Mouse (Mus musculus): Measurements from ENCODE around the gene Hhipl1. TPM values are rescaled to one million over a fixed set of nuclear protein-coding genes. Genes with fewer than 3 reads are reported as not detected.

Gene Hhipl1
- polyA plus RNA-seq, 1 experiment = not detected

GRCm38 (mm10) chr12:108275920-108276822 is 29.9 kb upstream of the Hhipl1 start:
- no peak for TF ChIP-seq TAL1 (IDR thresholded peaks at IDR 0.05; ENCODE audit: low read length)
- TF ChIP-seq GATA1 (IDR thresholded peaks at IDR 0.05; ENCODE audit: low read length) = peak; percentile 94
- Histone ChIP-seq H3K4me1 (ENCODE audit: control insufficient read depth) (peaks cover 45% of the 10 kb centered on the region), H3K36me3 (ENCODE audit: control insufficient read depth) (no peaks in the 10 kb centered on the region), H3K27me3 (ENCODE audit: control insufficient read depth) (peaks cover 83% of the 10 kb centered on the region), H3K4me3 (replicated peaks) (peak overlapping the region; percentile 68), H3K9me3 (ENCODE audit: control insufficient read depth, low read length) (peaks cover 6% of the 10 kb centered on the region; the same call in 1 of the 2 replicates)

- Histone ChIP-seq H3K9me3 (ENCODE audit: control insufficient read depth, low read length) (peaks cover 6% of the 10 kb centered on the region; the same call in 1 of the 2 replicates), H3K4me1 (ENCODE audit: control insufficient read depth) (peaks cover 34% of the 10 kb centered on the region), H3K27me3 (ENCODE audit: control insufficient read depth) (peaks cover 73% of the 10 kb centered on the region), H3K4me3 (replicated peaks) (no peak overlapping the region), H3K36me3 (ENCODE audit: control insufficient read depth) (no peaks in the 10 kb centered on the region)
- TF ChIP-seq GATA1 (IDR thresholded peaks at IDR 0.05; ENCODE audit: low read length) = no peak
- TF ChIP-seq TAL1 (IDR thresholded peaks at IDR 0.05; ENCODE audit: low read length) = no peak
These were observed 28.7 kb upstream of the Hhipl1 start for GRCm38 (mm10) chr12:108277341-108277841.

GRCm38 (mm10) chr12:108278221-108278918 is 27.7 kb upstream of the Hhipl1 start:
- Histone ChIP-seq H3K27me3 (ENCODE audit: control insufficient read depth) (peaks cover 66% of the 10 kb centered on the region), H3K9me3 (ENCODE audit: control insufficient read depth, low read length) (peaks cover 6% of the 10 kb centered on the region; the same call in 1 of the 2 replicates), H3K36me3 (ENCODE audit: control insufficient read depth) (no peaks in the 10 kb centered on the region), H3K4me1 (ENCODE audit: control insufficient read depth) (peaks cover 31% of the 10 kb centered on the region), H3K4me3 (replicated peaks) (no peak overlapping the region)
- TF ChIP-seq TAL1 (IDR thresholded peaks at IDR 0.05; ENCODE audit: low read length) = no peak
- no peak for TF ChIP-seq GATA1 (IDR thresholded peaks at IDR 0.05; ENCODE audit: low read length)

- H3K4me1 ChIP-seq (ENCODE audit: control insufficient read depth) = no peaks in the 10 kb centered on the region
- no peaks in the 10 kb centered on the region for H3K36me3 ChIP-seq (ENCODE audit: control insufficient read depth)
- H3K27me3 ChIP-seq (ENCODE audit: control insufficient read depth) = peaks cover 20% of the 10 kb centered on the region
- TF ChIP-seq GATA1 (IDR thresholded peaks at IDR 0.05; ENCODE audit: low read length) = no peak
- TF ChIP-seq TAL1 (IDR thresholded peaks at IDR 0.05; ENCODE audit: low read length) = no peak
- no peaks in the 10 kb centered on the region for H3K9me3 ChIP-seq (ENCODE audit: control insufficient read depth, low read length)
- no peak overlapping the region for H3K4me3 ChIP-seq (replicated peaks)
These were observed 21.4 kb upstream of the Hhipl1 start for GRCm38 (mm10) chr12:108284455-108285224.

- TF ChIP-seq GATA1 (IDR thresholded peaks at IDR 0.05; ENCODE audit: low read length) (no peak), TAL1 (IDR thresholded peaks at IDR 0.05; ENCODE audit: low read length) (no peak)
- no peak overlapping the region for H3K4me3 ChIP-seq (replicated peaks)
- no peaks in the 10 kb centered on the region for H3K9me3 ChIP-seq (ENCODE audit: control insufficient read depth, low read length)
- peaks cover 19% of the 10 kb centered on the region for H3K27me3 ChIP-seq (ENCODE audit: control insufficient read depth)
- H3K4me1 ChIP-seq (ENCODE audit: control insufficient read depth) = no peaks in the 10 kb centered on the region
- no peaks in the 10 kb centered on the region for H3K36me3 ChIP-seq (ENCODE audit: control insufficient read depth)
These were observed 20.7 kb upstream of the Hhipl1 start for GRCm38 (mm10) chr12:108285225-108286011.

- no peaks in the 10 kb centered on the region for H3K9me3 ChIP-seq (ENCODE audit: control insufficient read depth, low read length)
- no peaks in the 10 kb centered on the region for H3K4me1 ChIP-seq (ENCODE audit: control insufficient read depth)
- H3K36me3 ChIP-seq (ENCODE audit: control insufficient read depth) = no peaks in the 10 kb centered on the region
- no peak overlapping the region for H3K4me3 ChIP-seq (replicated peaks)
- peaks cover 19% of the 10 kb centered on the region for H3K27me3 ChIP-seq (ENCODE audit: control insufficient read depth)
- TF ChIP-seq TAL1 (IDR thresholded peaks at IDR 0.05; ENCODE audit: low read length) (no peak), GATA1 (IDR thresholded peaks at IDR 0.05; ENCODE audit: low read length) (no peak)
These were observed 19.7 kb upstream of the Hhipl1 start for GRCm38 (mm10) chr12:108286381-108286780.

- H3K4me3 ChIP-seq (replicated peaks) = no peak overlapping the region
- H3K4me1 ChIP-seq (ENCODE audit: control insufficient read depth) = no peaks in the 10 kb centered on the region
- H3K9me3 ChIP-seq (ENCODE audit: control insufficient read depth, low read length) = no peaks in the 10 kb centered on the region
- H3K36me3 ChIP-seq (ENCODE audit: control insufficient read depth) = no peaks in the 10 kb centered on the region
- TF ChIP-seq TAL1 (IDR thresholded peaks at IDR 0.05; ENCODE audit: low read length) = no peak
- no peak for TF ChIP-seq GATA1 (IDR thresholded peaks at IDR 0.05; ENCODE audit: low read length)
- peaks cover 19% of the 10 kb centered on the region for H3K27me3 ChIP-seq (ENCODE audit: control insufficient read depth)
These were observed 19.1 kb upstream of the Hhipl1 start for GRCm38 (mm10) chr12:108287011-108287410.
